Mouse (Mus musculus) regulatory T cell (primary cell): Measurements from ENCODE around the gene Olfr1371.

Experiments used
- in situ Hi-C: fragments of 300-600 bp; cut with MboI, MseI; formaldehyde crosslinking; loops from one replicate; pipeline ENCODE4 v1.15.1; 2025; ENCODE audit warnings: high pct_unique_total_duplicates

The Olfr1371 gene

DNA sequence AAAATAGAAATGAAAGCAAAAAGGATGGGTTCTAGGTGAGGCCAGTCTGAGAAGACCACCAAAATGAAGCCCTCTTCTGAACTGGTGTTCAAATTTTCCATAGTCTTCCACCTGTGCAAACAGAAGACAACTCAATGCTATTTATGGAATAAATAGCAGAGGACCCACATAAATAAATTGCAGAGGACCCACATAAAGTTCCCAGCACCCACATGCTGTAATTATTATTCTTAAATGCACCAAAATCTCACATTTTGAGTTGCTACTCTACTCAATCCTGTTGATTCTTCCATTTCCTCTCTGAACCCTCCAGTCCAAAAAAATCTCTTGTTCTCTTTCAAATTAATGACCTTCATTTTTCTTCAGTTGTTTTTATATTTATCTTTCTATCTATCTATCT, at the start of gene Olfr1371:
Olfr1371 (minus strand) TSS at position 101 of the 400 bp plus-strand sequence.
- in situ Hi-C loops: no loop called here

DNA sequence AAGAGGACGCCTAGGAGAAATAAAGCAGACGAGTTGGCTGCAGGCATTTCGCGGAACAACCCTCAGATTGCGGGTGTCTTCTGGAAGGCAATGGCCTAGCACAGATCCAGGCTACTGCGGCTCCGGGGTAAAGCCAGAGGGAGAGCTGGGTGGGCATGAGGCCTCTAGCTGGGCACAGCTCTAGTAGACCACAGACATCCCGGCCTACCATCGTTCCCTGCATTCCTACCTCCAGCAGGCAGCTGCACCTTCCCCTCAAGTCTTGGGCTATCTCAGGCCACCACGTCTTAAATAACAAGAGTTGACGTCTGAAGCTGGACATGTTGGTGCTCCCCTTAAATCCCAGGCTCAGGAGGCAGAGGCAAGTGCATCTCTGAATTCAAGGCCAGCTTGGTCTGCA, 48.6 kb upstream of the Olfr1371 start:
- in situ Hi-C loops: no loop called here

DNA sequence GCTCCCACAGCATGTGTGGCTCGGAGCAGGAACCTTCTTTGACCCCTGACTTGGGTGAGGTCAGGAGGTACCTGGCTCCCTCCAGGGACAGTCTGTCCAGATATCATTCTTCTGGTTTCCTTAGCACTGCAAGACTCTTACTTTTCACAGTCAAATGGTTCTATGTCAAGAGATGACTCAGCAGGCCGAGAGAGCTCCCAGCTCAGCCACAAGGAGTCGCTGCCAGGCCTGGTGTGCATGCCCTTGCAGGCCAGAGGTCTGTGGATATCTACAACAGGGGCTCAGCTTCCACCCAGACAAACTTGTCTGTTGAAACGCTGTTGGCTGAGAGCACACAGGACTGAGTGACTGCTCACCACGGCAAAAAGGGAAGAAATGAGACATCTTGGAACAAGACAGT, 48.1 kb upstream of the Olfr1371 start:
- in situ Hi-C loops: no loop called here

DNA sequence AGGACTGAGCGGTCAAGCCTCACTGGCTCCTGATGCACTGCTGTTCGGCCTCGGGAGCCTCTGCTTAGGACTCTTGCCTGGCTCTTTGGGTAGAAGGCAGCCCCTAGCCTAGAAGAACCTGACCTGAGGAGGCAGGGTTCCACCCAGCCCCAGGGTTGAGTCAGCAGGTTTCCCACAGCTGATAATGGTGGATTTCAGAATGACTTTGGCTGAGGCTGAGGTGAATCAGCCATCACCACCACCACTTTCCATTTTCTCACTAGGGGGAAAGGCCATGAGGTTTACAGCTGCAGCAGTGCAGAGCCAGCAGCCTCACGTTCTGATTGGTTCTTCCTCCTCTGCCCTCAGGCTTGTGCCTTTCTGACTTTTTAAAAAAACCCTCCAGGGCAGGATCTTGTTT, 47.1 kb upstream of the Olfr1371 start:
- in situ Hi-C loops: no loop called here

DNA sequence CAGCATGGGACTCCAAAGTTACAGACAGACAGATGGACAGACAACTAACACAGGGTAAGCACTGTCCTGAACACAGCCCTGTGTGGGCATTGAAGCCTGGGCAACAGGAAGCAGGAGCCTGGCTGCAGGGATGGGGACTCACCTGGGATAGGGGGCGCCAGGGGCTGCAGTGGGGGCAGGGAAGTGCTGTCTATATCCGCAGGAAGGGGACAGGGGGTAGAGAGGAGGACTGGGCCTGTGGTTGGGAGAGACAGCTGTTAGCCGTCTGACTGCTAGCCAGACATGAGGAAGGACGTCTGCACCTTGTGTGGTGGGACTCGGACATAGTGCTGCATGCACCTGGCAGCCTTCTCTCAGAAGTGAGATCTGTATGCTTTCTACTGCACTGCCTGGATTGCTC, 44.9 kb upstream of the Olfr1371 start:
- in situ Hi-C loops: loop anchor here (5.0 kb wide), 2 partner anchors 39 to 89 kb away; no protein-coding TSS in a partner anchor

DNA sequence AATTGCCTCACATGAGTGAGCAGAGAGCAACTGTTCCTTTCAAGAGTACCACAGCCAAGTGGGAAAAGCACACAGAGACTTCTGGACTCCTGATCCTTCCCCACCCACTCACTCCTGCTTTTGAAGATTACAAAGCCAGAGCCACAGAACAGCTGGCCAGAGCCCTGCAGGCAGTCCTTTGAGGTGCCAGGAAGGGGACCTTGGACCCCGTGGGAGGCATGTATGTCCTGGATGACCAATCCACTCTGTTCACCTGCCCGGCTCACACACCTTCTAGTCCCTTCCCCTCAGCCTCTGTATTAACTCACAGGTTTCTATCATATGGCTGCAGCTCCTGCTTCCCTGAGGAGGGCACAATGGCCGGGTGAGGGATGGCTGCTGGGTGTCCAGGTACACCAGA, 43.6 kb upstream of the Olfr1371 start:
- in situ Hi-C loops: loop anchor here (5.0 kb wide), 2 partner anchors 40 to 90 kb away; no protein-coding TSS in a partner anchor

DNA sequence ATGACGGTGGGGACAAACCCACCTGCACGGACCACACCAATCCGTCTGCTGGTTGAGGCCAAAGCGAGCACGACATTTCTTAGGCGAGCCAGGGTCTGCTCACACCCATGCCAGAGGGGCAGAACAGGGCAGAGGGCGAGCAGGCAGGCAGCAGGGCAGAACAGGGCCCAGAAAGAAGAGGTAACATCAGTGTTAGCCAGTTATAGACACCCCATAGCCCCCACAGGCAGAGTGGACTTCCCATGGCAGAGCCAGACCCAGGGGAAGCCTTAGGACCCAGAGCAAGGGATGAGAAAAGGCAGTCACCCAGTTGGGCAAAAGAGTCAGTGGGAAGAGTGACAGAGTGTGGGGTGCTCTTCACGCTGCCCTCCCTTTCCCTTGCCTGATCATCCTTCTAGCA, 41.3 kb upstream of the Olfr1371 start:
- in situ Hi-C loops: loop anchor here (5.0 kb wide), 2 partner anchors 42 to 92 kb away; no protein-coding TSS in a partner anchor

DNA sequence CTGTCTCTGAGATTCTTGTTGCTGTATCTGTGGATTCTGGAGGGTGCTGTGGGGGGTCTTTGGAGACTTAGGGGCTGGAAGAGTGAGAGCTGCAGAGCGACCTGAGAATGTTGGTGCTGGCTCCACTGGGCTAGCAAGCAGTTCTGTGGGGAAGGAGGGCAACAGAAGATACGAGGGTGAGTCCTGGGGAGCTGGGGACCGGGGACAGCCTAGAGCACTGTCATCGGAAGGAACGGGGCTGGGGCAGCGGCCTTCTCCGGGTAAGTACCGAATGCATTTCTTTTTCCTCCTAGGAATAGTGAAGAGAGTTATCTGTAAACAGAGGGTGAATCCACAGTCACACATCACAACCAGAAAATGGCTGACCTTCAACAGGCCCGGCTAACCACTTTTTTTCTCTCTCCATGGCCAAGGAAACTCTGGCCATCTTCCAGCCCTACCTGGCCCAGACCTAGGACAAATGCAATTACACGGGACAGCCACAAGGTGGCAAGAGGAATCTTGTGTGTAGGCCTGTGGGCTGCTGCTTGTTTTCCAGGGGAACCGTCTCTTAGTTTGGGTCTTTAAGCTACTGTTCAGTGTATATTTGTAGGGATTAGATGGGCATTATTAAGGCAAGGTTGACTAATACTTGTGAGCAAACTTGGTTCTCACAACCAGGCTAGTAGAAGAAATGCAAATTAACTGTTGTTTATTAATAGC, 40.0 kb upstream of the Olfr1371 start:
- in situ Hi-C loops: no loop called here

DNA sequence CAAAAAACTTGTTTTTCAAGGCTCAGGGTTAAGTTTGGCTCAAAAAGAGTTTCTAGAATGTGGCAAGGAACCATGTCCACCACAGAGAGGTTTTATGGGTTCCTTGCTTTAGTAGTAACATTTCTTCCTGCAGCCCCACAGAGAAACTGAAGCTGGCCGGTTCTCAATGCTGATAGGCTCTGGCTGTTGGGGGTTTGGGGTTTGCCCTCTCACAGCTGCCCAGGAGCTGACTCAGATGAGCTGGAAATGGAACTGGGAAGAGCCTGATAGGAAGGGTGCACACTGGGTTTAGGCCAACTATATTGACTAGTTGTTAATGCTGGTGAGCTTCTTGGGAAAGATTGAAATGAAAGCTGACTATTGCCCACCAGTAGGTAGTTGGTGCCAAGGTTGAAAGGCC, 38.9 kb upstream of the Olfr1371 start:
- in situ Hi-C loops: no loop called here

DNA sequence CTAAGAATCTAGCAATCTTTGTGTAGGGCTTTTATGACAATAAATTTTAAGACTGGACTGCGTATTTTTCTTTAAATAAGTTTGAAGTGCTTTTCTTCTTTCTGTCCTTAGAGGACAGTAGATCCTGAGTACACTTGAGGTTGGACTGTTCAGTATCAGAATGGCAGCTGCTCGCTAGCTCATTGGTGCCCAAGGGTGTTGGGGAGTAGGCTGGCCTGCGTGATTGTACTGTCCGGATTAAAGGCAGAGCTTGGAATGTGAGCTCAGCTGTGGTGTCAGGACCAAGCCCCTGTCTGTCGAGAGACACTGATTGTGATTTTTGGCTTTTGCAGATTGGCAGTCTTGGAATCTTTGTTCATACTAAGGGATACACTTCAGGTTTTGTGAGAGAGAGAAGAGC, 38.0 kb upstream of the Olfr1371 start:
- in situ Hi-C loops: no loop called here

DNA sequence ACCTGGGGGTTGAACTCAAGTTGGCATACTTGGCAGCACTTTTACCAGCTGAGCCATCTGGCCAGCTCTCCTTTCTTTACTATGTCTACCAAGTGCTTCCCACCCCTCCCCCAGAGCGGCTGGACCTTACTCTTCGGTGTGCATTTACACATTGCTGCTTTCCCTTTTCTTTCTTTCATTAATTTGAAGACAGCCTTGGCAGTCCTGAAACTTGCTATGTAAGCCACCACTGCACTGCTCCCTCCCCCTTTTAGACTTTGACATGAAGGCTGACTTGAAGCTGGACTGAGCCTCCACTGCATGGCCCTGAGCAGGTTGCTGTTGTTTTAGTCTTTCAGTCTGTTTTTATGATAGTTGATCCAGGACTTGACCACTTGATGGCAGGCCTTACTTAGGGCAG, 35.7 kb upstream of the Olfr1371 start:
- in situ Hi-C loops: no loop called here

DNA sequence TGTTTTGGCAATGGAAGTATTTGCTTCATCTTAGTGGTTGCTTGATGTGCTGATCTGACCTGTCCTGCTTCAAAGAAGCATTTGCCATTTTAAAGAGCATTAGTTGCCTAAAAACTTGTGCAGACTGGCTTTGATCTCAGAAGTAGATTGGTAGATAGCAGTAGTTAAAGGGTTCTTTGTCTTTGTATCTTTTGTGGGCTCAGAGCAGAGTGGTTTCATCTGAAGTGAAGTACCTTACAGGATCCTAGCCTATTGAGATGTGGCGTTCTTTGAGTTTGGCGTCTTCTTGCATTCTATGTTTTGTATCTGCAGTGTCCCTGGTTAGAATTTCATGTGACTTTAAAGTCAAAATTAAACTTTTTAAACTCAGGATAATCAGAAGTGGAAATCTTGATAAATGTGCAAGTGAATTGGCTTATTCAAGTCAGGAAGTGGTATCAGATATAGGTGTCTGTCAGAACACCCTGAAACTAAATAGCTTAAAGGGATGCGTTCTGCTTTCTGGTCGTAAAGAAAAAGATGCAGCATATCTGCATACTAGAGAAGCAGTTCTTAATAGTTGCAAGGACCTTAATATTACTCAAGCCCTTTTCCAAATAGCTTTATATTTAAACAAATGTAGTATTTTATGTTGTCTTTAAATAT, 27.2 kb upstream of the Olfr1371 start:
- in situ Hi-C loops: no loop called here

DNA sequence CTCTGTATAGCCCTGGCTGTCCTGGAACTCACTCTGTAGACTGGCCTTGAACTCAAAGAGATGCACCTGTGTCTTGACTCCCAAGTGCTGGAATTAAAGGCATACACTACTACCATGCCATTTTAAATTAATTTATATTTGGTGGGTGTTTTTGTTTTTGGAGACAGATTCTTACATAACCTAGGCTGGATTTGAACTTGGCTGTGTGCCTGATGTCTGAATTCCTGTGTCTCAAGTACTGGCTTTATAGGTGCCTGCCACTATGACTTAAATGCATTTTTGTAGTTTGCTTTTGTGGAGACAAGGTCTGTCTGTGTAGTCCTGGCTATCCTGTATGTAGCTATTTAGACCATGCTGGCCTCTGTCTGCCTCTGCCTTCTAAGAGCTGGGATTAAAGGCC, 20.7 kb upstream of the Olfr1371 start:
- in situ Hi-C loops: no loop called here

DNA sequence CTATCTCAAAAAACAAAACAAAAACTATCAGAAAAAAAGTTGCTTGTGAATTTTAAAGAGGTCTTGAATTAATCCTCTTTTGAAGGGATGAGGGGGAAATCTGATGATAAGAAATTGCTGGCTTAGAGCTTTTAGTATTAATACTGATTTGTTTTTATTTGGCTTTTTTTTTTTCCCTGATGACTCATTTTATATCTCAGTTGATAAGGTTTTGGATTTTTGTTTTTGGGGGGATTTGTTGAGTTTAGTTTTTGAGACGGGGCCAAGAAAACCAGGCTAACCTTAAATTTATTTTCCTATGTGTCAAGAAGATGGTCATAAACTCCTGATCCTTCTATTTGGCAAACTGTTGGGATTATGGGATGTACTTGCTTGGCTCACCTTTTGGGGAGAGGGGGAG, 20.1 kb upstream of the Olfr1371 start:
- in situ Hi-C loops: no loop called here

DNA sequence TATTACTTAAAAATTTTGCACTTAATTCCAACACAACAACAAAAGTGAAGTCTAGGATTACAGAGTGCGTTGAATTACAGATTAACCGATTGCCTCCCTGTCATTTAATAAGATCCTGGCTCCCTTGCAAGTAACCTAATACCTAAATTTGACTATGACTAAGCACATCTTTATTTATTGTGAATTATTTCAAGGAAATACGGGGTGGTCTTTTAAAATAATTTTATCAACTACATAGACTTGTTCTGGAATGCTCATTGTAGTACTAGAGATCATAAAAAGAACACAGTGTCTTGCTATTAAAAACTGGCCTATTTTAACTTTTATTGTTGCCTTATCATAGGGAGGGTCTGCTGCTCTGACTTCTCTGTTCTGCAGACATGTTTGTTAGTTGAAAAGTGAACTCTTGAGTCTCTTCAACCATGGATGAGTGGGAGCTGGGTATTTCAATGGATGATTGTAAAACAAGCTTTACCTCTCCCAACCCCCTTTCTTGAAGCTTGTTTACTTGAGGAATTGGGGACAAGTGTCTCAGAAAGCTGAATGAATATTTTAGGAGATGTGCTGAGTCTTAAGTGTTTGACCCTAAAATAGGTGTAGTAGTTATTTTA, 19.4 kb upstream of the Olfr1371 start:
- in situ Hi-C loops: no loop called here

DNA sequence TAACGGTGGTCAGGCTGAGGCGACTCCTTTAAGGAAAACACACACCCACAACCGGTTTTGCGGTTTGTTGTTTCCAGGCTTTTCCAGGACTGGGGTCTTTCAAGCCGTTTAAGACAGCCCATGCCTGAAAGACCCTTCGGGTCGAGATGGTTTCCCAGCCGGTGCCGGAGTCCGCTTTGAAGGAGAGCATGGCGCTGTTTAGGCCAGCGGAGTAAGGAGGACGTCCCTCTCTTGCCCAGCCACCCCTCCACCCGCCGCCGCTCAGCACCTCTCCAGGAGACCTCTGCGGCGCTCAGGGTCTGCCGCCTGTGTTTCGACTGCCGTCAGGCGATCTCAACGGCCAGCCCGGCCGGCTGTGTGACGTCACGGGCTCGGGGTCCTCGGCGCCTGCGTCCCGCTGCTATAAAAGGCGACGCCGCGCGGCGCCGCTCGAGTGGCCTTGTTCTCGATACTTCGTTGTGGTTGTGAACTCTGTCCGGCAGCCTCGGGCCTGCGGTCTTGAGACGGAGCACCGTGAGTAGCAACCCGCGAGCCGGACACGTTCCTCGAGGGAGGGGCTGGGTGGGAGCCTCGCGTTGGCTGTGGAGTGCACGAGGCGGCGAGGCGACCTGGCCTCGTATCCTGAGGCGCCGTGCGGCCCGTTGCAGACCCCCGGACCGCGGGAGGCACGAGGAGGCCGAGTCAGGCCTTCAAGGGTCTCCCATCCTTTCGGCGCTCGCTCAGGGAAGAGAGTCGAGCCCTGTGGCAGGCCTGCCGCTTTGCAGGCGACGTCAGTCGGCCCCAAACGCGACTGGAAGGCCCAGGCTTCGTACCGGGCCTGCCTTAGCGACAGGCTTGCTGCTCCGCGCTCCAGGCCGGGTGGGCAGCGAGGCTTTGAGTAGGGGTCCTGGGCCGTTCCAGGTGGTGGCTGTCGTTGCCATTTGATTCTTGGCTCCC, 18.1 kb upstream of the Olfr1371 start, which contains the start of gene Skp1a:
Skp1a (plus strand) TSS at position 390 of the 936 bp plus-strand sequence.
- in situ Hi-C loops: no loop called here

DNA sequence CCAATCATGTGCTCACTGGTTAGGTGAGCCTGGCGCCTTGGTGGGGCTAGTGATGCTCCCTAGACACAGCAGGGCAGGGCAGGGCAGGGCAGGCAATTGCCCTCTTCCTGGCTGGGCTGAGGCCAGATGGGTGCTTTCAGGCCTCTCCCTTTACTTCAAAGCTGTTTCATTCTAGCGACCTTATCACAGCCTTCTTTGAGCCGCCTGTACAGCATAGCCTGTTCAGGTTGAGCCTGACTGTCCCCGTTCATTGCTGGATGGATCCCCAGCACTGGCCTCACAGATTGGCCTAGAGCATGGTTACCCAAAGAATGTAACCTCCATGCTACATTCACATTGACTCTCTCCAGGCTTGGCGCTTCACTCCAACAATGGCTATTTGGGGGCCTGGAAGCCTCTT, 16.9 kb upstream of the Olfr1371 start:
- in situ Hi-C loops: no loop called here

DNA sequence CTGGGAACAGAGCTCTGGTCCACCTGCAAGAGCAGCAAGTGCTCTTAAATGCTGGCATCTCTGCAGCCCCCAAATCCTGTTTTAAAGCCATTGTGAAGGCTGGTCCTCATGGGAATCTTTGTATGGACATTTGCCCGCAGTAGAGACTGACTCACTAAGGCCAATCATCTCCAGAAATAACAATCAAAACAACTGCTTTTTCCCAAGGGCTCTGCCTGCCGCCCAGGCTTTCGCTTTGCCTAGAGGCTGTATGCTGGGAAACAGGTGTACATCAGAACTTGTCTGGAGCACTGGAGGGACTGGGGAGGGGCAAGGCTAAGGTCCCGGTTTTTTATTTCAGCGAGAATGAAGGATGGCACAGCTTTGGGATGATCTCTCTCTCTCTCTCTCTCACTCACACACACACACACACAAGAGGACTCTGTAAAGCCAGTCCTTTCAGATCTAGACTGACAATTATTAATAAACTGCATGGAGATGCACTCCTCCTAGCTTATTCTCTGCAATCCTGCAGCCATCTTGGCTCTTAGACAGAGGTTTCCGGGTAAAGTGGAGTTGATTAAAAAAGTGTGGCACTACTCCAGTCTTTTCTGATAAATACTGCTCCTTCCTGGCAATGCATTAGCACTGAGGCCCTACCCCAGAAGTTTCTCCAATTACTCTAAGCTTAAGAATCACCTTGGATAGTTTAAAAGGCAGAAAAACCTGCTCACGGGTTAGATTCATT, 15.1 kb upstream of the Olfr1371 start:
- in situ Hi-C loops: no loop called here

DNA sequence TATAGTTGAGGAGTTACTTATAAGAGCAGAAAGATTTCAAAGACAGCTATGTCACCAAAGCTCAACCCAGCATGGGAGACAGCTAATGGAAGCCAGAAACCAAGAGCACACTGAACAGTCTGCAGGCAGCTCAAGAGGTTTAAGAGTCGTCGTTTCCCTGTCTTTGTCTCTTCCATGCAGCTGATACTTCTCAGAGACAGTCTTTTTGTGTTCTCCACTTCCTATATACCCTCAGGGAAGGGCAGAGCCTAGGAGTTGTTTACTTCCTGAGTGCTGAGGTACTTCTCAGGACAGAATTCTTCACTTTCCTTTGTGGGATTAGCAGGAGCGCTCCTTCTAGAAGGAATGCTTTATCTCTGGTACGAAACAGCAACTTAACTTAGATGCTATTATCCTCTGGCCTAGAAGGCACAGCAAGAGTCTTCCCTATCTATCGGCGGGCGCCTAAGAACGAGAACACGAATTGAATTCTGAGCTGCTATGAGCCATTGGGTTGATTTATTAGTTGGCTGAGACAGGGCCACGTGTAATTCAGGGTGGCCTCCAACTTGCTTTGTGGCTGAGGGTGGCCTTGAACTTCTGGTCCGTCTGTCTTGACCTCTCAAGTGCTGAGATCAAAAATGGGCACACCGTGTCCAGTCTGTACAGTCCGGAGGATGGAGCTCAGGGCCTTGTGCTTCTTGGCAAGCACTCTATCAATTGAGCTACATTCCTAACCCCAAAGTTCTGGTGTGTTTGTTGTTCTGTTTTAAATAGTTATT, 13.9 kb upstream of the Olfr1371 start:
- in situ Hi-C loops: no loop called here

DNA sequence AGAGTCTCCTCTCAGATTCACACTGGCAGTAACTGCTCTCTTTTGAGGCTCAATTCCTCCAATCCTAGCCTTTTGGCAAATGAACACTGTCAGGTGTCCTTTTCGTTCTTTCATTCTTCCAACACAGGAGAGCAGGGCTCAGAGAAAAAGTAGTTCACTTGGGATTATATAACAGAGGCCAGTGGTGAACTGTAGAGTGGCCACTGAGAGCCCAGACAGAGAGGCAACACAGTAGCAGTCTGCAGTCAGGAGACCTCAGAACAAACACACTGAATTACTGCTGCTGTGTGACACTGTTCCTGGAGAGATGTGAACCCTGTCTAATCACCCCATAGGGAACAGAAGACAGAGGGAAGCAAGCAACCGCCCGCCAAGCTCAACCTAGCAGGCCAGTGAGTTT, 13.3 kb upstream of the Olfr1371 start:
- in situ Hi-C loops: no loop called here
